Mouse (Mus musculus): ENCODE measurements around the gene Pex5l. TPM values are rescaled to one million over a fixed set of nuclear protein-coding genes. Genes with fewer than 3 reads are reported as not detected.

Gene Pex5l
- polyA plus RNA-seq, 1 experiment from 2014 or later, result 0.42 TPM

DNA sequence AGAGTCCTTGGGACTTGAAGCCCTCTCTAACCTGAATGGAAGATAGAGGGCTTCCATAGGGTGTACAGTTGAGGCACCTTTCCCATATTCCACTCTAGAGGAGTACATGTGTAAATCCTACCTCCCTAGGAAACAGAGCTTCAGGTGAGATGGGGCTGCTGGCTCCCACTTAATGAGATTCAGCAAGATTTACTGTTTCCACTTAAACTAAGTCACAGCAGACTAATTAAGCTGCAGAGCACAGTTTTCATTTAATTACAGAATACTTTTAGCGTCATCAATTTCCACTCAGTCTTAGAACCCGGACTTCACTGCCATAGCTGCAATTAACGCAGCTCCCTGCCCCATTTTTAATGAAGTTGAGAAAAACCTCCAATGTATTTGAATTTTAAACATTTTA is 181.6 kb downstream of the Pex5l start:
- no peaks in the 10 kb centered on the region for H3K9me3 ChIP-seq (ENCODE audit: low read depth, low read length)
- DNase-seq, result no peak
- H3K27me3 ChIP-seq (ENCODE audit: insufficient read depth, low read length), result no peaks in the 10 kb centered on the region
- no peak for ATAC-seq (ENCODE audit: insufficient read depth)
- WGBS, result 80% methylated on average over 3 of the region's 3 CpGs
- H3K4me1 ChIP-seq (ENCODE audit: insufficient read depth), result no peaks in the 10 kb centered on the region
- TF ChIP-seq CTCF (IDR thresholded peaks at IDR 0.05; ENCODE audit: low read depth), result no peak
- no peak overlapping the region for H3K4me2 ChIP-seq
- H3K27ac ChIP-seq (ENCODE audit: low read depth), result no peak overlapping the region
- no peak overlapping the region for H3K4me3 ChIP-seq (ENCODE audit: low read depth, low read length)
- no peak overlapping the region for H3K9ac ChIP-seq
- H3K36me3 ChIP-seq (ENCODE audit: insufficient read depth), result no peaks in the 10 kb centered on the region

DNA sequence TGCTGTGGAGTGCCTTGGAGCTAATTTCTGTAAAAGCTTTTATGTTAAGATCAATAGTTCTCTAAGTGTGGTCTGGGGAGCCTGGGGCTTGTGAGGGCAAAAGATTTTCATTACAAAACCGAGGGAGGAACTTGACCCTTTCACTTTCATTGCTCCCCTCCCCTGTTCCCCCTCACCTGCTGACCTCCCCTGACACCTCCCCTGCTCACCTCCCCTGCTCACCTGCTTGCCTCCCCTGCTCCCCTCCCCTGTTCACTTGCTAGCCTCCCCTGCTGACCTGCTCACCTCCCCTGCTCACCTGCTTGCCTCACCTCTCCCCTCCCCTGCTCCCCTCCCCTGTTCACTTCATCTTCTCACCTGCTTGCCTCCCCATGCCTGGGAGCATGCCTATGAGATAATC is 191.7 kb downstream of the Pex5l start:
- no peak overlapping the region for H3K4me3 ChIP-seq (ENCODE audit: low read depth, low read length)
- H3K4me2 ChIP-seq, result no peak overlapping the region
- H3K9me3 ChIP-seq (ENCODE audit: low read depth, low read length), result no peaks in the 10 kb centered on the region
- no peak for DNase-seq
- no peaks in the 10 kb centered on the region for H3K27me3 ChIP-seq (ENCODE audit: insufficient read depth, low read length)
- no peaks in the 10 kb centered on the region for H3K36me3 ChIP-seq (ENCODE audit: insufficient read depth)
- WGBS, result 24% methylated on average over 1 of the region's 1 CpGs
- ATAC-seq (ENCODE audit: insufficient read depth), result no peak
- H3K9ac ChIP-seq, result no peak overlapping the region
- H3K4me1 ChIP-seq (ENCODE audit: insufficient read depth), result no peaks in the 10 kb centered on the region
- no peak overlapping the region for H3K27ac ChIP-seq (ENCODE audit: low read depth)
- no peak for TF ChIP-seq CTCF (IDR thresholded peaks at IDR 0.05; ENCODE audit: low read depth)

DNA sequence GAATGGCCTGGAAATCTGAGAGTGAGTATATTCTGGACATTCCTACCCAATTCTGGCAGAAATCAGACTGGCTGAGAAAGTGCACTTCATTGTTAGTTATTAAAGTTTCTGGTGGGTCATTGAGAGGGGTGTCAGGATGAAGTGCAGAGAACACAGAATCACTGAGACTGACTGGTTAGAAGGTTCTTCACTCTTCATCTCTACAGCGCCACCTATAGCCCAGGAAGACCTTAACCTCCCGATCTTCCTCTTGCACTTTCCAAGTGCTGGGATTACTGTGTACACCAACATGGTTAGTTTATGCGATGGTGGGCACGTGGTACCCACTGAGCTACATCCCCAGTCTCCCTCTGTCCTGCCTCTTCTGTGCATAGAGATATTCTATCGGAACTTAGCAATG is 195.6 kb downstream of the Pex5l start:
- Histone ChIP-seq H3K4me2 (no peak overlapping the region), H3K4me1 (ENCODE audit: insufficient read depth) (no peaks in the 10 kb centered on the region), H3K4me3 (ENCODE audit: low read depth, low read length) (no peak overlapping the region), H3K9me3 (ENCODE audit: low read depth, low read length) (no peaks in the 10 kb centered on the region), H3K9ac (no peak overlapping the region), H3K27ac (ENCODE audit: low read depth) (no peak overlapping the region), H3K27me3 (ENCODE audit: insufficient read depth, low read length) (no peaks in the 10 kb centered on the region), H3K36me3 (ENCODE audit: insufficient read depth) (no peaks in the 10 kb centered on the region)
- TF ChIP-seq CTCF (IDR thresholded peaks at IDR 0.05; ENCODE audit: low read depth), result no peak
- ATAC-seq (ENCODE audit: insufficient read depth) (no peak), DNase-seq (no peak)
- 83% methylated on average over 5 of the region's 5 CpGs for WGBS

DNA sequence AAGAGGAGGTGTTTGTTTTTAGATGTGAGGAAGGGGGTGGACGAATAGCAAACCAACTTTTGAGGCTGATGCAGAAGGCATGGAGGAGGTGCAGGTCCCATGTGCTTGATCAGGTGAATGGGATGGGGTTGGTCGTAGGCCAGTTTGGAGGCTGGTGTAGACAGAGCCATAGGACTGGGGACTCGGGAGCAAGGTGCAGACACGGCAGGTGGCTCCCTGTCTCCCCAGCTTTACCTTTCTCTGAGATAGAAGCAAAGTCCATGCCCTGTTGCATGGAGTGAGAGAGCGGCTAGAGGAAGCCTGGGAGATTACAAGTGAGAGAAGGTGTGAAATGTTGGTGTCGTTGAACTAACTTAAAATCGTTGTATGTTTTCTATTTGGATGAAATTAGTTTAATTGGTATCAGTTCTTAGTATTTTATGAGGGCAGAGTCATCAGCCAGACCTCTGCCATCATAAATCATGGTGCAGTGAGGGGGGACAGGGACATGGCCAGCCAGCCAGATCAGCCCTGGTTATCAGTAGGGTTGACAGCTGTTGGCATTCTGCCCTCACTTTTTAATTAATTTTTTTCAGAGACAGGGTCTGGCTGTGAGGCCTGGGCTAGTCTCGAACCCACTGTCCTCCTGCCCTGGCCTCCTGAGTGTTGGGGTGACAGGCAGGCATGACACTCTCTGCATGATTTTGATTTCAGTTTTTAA is 203.1 kb downstream of the Pex5l start:
- no peak overlapping the region for H3K9ac ChIP-seq
- TF ChIP-seq CTCF (IDR thresholded peaks at IDR 0.05; ENCODE audit: low read depth), result no peak
- H3K36me3 ChIP-seq (ENCODE audit: insufficient read depth), result no peaks in the 10 kb centered on the region
- no peak overlapping the region for H3K4me3 ChIP-seq (ENCODE audit: low read depth, low read length)
- 51% methylated on average over 8 of the region's 8 CpGs for WGBS
- H3K4me2 ChIP-seq, result no peak overlapping the region
- no peaks in the 10 kb centered on the region for H3K27me3 ChIP-seq (ENCODE audit: insufficient read depth, low read length)
- H3K9me3 ChIP-seq (ENCODE audit: low read depth, low read length), result no peaks in the 10 kb centered on the region
- ATAC-seq (ENCODE audit: insufficient read depth) (no peak), DNase-seq (no peak)
- H3K4me1 ChIP-seq (ENCODE audit: insufficient read depth), result no peaks in the 10 kb centered on the region
- H3K27ac ChIP-seq (ENCODE audit: low read depth), result no peak overlapping the region

DNA sequence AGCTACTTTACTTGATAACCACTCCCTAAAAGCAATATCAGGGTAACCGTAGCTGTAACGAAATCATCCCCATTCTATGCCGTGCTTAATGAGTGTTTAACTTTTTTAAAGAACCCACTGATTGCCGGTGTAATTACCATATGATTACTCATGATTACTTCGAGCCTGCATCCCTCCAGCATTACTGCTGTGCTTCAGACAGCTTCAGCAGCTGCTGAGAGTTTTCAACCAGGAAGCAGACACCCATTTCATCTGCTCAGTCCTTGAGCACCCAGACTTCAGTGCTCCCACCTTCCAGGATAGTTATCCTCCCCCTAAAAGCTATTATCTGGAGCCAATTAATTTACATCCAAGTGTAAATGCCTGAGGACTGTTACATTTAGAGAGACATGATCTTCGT is 218.9 kb downstream of the Pex5l start:
- 88% methylated on average over 6 of the region's 6 CpGs for WGBS
- no peak overlapping the region for H3K9ac ChIP-seq
- ATAC-seq (ENCODE audit: insufficient read depth) (no peak), DNase-seq (no peak)
- H3K27ac ChIP-seq (ENCODE audit: low read depth), result no peak overlapping the region
- no peak overlapping the region for H3K4me2 ChIP-seq
- TF ChIP-seq CTCF (IDR thresholded peaks at IDR 0.05; ENCODE audit: low read depth), result no peak
- H3K9me3 ChIP-seq (ENCODE audit: low read depth, low read length), result no peaks in the 10 kb centered on the region
- peaks cover 14% of the 10 kb centered on the region; the same call in 1 of the 2 replicates for H3K36me3 ChIP-seq (ENCODE audit: insufficient read depth)
- H3K4me3 ChIP-seq (ENCODE audit: low read depth, low read length), result no peak overlapping the region
- H3K27me3 ChIP-seq (ENCODE audit: insufficient read depth, low read length), result no peaks in the 10 kb centered on the region
- no peaks in the 10 kb centered on the region for H3K4me1 ChIP-seq (ENCODE audit: insufficient read depth)

DNA sequence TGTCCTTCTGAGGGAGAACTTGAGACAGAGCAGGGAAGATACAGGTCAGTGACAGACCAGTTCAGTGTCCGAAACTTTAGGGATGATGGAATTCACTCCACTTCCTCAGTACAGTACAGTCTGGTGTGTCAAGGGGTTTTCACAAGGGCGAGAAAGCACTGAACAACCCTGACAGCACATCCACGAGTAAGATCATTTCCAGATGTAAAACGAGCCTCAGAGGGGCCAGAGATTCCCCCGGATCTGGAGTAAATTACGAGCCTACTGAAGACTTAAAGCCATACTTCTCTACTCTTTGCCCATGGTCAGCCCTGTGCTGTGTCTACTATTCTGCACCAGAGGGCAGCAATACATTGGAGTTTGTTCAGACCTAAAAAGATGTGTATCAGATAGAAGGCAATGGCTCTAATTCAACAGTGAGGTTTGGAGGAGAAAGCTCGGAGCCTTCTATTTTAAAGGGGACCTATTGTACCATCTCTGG is 232.9 kb downstream of the Pex5l start:
- Histone ChIP-seq H3K27me3 (ENCODE audit: insufficient read depth, low read length) (no peaks in the 10 kb centered on the region), H3K36me3 (ENCODE audit: insufficient read depth) (0 out of 2 replicates have a peak, but pooled peaks cover 6% of the 10 kb centered on the region), H3K4me1 (ENCODE audit: insufficient read depth) (no peaks in the 10 kb centered on the region), H3K9me3 (ENCODE audit: low read depth, low read length) (no peaks in the 10 kb centered on the region), H3K9ac (no peak overlapping the region), H3K27ac (ENCODE audit: low read depth) (no peak overlapping the region), H3K4me3 (ENCODE audit: low read depth, low read length) (no peak overlapping the region), H3K4me2 (no peak overlapping the region)
- DNase-seq, result peak; percentile 14
- no peak for ATAC-seq (ENCODE audit: insufficient read depth)
- peak; percentile 34; the same call in 1 of the 2 replicates for TF ChIP-seq CTCF (IDR thresholded peaks at IDR 0.05; ENCODE audit: low read depth)
- 59% methylated on average over 7 of the region's 7 CpGs for WGBS

DNA sequence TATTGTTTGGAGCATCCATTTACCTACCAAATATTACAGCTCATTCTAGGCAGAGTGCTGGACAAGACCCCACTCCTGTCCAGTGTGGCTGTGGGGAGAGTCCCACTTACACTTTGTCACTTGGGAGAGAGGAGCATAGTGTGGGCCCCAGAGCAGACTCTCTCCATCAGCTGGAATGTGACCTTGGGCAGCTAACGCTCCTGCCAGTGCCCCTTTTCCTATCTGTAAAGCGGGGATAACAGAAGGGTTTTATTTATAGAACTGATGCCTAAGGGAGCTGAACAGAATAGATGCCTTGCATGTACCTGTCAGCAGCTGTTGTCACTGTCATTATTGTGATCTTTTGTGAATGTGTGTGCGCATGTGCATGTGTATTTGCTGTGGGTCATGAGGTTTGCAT is 234.6 kb downstream of the Pex5l start:
- DNase-seq (no peak), ATAC-seq (ENCODE audit: insufficient read depth) (no peak)
- H3K4me2 ChIP-seq, result no peak overlapping the region
- no peak for TF ChIP-seq CTCF (IDR thresholded peaks at IDR 0.05; ENCODE audit: low read depth)
- no peak overlapping the region for H3K9ac ChIP-seq
- H3K27ac ChIP-seq (ENCODE audit: low read depth), result no peak overlapping the region
- no peak overlapping the region for H3K4me3 ChIP-seq (ENCODE audit: low read depth, low read length)
- no peaks in the 10 kb centered on the region for H3K27me3 ChIP-seq (ENCODE audit: insufficient read depth, low read length)
- H3K9me3 ChIP-seq (ENCODE audit: low read depth, low read length), result no peaks in the 10 kb centered on the region
- H3K36me3 ChIP-seq (ENCODE audit: insufficient read depth), result no peaks in the 10 kb centered on the region
- 57% methylated on average over 3 of the region's 3 CpGs for WGBS
- no peaks in the 10 kb centered on the region for H3K4me1 ChIP-seq (ENCODE audit: insufficient read depth)

All from lung, embryonic 14.5 days (tissue).